Mouse (Mus musculus) gastrocnemius, adult 2 months (tissue): ENCODE results near the gene 2010300C02Rik. TPM values are rescaled to one million over a fixed set of nuclear protein-coding genes. Genes with fewer than 3 reads are reported as not detected.
"Not testable (repeated sequence)": the region's sequence is repeated elsewhere in the genome, so short reads cannot be mapped to it uniquely, and the experiment has no call there.

Experiments
- DNase-seq: peaks from one replicate; pipeline ENCODE4 v3.0.0; 2022
- H3K27ac ChIP-seq: fragments of 200-600 bp; 2 replicates; pipeline ENCODE4 v1.8.1; 2022; ENCODE audit warnings: mild to moderate bottlenecking
- H3K4me3 ChIP-seq: fragments of 200-600 bp; 2 replicates; pipeline ENCODE4 v1.8.1; 2022; ENCODE audit warnings: mild to moderate bottlenecking, moderate library complexity
- CTCF ChIP-seq: fragments of 200-600 bp; IDR thresholded peaks from 2 replicates; pipeline ENCODE4 v1.8.1; 2022; ENCODE audit warnings: antibody characterized with exemption, mild to moderate bottlenecking, moderate library complexity
- intact Hi-C: fragments of 180-260 bp; cut with DNase I; formaldehyde crosslinking; loops from one replicate; pipeline ENCODE4 v1.15.1; 2025
- total RNA-seq, 2 experiments: library from RNA; stranded (reverse); gene quantifications; 2 replicates each; pipeline ENCODE4 v1.2.3; 2021

2010300C02Rik gene
- total RNA-seq, 2 experiments from 2014 or later, result 0.22 to 0.31 TPM

DNA sequence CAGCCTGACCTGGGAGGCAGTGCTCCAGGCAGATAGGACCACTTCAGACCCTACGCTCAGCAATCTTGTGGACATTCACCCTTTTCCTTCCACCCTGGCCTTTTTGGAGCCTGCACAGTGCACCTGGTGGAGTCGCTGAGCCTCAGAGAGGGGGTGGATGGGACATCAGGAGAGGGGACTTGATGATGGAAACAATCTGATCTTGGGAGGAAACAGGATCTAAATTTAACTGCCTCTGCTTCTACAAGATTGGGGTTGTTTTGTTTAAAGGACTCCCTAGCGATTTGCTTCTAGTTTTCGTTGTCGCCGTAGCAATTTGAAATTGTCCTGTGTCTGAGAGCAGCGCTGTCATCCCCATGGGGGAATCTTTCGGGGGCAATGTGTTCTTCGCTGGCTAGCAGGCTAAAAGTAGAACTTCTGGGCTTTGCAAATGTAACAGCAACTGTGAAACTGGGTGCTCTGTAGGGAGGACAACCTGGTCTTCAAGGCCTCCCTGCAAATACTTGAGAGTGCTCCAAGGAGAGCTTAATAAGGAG lies 119.2 kb downstream of the 2010300C02Rik start:
- Histone ChIP-seq H3K27ac (peak overlapping the region; percentile 56), H3K4me3 (no peak overlapping the region)
- no peak for TF ChIP-seq CTCF
- DNase-seq, result no peak
- intact Hi-C loops, result no loop called here

DNA sequence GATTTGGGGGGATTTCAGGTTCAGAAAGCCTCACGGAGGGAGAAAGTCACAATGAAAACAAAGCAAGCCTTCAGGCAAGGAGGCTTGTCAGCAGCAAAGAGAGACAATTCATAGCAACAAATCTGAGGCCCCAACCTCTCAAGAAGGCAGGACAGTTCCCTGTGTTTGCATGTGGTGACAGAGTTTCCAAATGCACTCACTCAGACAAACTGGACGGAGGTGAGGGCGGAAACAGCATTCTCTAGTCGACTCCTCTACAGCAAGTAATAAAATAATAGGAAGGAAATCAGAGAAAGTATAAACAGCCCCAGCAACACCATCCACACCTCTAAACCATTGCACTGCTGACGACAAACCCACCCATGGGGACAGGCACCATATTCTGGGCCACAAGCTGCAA lies 120.9 kb downstream of the 2010300C02Rik start:
- DNase-seq, result no peak
- H3K4me3 ChIP-seq, result no peak overlapping the region
- intact Hi-C loops, result no loop called here
- no peak for TF ChIP-seq CTCF
- no peak overlapping the region for H3K27ac ChIP-seq

DNA sequence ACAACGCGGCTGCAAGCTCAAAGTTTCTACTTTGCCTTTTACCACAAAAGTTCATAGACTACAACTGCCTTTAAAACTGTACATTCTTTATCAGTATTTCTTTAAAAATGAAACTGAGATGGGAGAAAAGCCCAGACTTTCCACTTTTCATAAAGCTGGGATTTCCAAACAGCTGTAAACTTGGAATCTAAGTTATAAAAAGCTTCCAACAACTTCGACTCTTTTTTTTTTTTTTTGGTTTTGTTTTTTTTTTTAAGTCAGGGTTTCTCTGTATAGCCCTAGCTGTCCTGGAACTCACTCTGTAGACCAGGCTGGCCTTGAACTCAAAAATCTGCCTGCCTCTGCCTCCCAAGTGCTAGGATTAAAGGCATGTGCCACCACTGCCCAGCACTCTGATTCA lies 125.1 kb downstream of the 2010300C02Rik start:
- H3K4me3 ChIP-seq, intact Hi-C loops, H3K27ac ChIP-seq, DNase-seq: not testable (repeated sequence)

DNA sequence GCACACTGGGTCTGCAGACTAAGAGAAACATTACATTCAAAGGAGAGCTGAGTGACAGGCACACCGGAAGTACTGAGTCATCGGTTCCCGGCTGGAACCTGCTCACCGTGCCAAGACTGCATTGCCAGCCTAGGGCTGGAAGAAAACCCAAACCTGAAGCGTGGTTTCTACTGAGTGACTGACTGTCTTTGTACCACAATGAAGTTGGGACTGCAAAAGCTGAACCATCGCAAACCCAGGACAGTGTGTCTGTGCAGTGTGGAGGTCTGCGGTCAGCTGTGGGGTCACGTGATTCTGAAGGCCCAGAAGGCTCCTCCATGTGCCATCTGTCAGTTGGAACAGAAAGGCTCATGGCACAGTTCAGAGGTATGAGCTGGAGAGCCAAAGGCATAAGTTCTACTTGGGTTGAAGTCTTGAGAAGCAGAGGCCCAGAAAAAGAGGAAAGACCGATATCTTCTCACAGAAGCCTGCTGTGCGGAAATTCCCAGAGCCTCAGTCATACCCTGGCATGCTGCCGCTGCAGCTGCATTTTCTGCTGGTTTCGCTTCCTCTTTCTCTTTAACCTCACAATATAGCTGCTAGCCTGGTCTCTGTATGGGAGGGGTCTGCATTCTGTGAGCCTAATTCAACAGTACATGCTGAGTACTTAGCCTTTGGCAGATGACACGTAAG lies 133.9 kb downstream of the 2010300C02Rik start:
- Histone ChIP-seq H3K27ac (peak overlapping the region; percentile 74), H3K4me3 (peak overlapping the region; percentile 36)
- DNase-seq, result peak; percentile 72
- intact Hi-C loops, result no loop called here
- TF ChIP-seq CTCF, result no peak

DNA sequence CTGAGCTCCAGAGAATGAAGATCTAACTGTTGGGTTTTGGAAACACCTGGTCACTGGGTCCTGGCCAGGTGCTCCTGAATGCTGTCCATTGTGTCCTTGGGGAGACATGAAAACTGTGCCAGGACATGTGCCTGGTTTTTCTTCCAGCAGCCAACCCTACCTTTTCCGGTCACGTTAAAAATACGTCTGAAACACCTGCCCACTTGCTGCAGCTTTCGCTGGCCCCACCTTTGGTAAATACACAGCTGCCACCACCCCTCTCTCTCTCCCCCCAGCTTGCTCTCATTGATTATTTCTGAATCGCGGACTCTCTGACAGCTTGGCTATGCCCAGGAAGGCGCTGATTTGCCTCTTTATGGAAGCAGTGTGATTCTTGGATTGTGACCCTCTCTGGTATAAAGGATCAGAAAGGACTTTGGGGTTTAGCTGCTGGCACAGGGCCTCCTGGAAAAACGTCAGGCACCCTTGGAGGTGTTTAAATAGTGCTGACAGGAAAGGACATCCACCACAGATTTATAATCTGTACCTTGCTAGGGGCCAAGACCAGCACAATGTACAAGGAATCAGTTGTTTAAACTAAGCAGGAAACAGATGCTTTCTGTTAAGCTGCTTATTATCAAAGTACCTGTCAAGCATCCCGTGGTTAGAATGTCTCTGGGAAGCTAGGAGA lies 136.0 kb downstream of the 2010300C02Rik start:
- Histone ChIP-seq H3K4me3 (no peak overlapping the region), H3K27ac (no peak overlapping the region)
- no peak for TF ChIP-seq CTCF
- no peak for DNase-seq
- intact Hi-C loops, result no loop called here

DNA sequence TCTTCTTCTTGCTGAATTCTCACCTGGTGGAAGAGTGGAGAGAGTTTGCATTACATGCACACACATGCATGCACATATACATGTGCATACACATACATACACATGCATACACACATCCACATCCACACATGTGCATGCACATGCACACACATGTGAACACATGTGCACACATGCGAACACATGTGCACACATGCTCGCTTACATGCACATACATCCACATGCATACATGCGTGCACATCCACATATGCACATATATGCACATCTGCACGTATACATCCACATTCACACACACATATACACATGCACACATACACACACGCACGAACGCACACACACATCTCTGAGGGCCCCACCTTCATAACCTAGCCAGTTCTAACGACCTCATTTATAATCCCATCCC lies 136.7 kb downstream of the 2010300C02Rik start:
- DNase-seq, result no peak
- intact Hi-C loops, result no loop called here
- no peak for TF ChIP-seq CTCF
- Histone ChIP-seq H3K4me3 (no peak overlapping the region), H3K27ac (no peak overlapping the region)

DNA sequence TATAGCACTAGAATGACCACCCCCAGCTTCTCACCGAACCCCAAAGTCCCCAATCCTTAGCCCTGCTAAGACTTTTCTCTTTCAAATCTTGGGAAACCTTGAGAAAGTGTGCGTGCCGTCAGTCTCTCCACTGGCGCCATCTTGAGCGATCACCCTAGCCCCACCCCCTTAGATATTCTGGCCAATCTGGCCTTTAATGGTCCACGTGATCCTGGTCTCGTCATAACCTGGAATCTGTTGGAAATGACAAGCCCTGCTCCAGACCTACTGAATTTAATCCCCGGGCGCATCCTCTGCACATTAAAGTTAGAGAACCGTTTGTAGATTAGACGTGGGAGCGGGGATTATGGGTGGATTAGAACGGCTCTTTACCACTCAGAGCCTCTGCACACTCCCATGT lies 140.2 kb downstream of the 2010300C02Rik start:
- intact Hi-C loops, result no loop called here
- no peak for DNase-seq
- Histone ChIP-seq H3K27ac (no peak overlapping the region), H3K4me3 (no peak overlapping the region)
- no peak for TF ChIP-seq CTCF

DNA sequence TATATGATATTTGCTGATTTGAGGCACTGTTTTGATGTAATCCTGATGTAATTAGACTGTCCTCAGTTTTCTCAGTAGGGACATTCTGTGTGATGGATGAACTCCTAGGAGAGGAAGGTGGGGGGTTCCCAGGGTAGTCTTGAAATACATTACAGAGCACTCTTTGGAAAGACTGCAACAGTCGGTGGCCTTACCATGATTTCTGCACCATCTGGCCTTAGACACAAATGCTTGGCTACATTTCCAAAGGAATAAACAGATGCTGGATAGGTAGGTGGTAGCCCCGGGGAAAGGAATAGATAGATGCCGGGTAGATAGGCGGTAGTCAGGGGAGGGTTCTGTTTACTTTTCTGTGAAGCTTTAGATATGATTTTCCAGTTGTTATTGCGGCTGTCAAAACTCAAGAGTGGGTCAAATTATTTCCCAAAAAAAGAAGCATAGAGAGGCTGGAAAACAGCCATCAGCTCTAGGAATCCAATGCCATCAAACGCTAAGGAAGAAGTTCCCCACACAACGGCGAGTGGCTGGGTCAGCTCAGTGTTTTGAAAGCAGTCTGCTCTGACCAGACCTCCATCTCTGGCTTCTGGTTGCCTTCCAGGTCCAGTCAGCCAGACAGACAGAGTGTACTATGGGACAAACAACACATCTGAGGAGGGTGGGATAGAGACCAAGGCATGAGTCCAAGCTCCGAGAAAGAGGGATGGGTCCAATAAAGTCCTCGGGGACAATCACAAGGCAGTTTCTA lies 147.2 kb downstream of the 2010300C02Rik start:
- TF ChIP-seq CTCF, result no peak
- Histone ChIP-seq H3K27ac (no peak overlapping the region), H3K4me3 (no peak overlapping the region)
- DNase-seq, result no peak
- intact Hi-C loops, result no loop called here

DNA sequence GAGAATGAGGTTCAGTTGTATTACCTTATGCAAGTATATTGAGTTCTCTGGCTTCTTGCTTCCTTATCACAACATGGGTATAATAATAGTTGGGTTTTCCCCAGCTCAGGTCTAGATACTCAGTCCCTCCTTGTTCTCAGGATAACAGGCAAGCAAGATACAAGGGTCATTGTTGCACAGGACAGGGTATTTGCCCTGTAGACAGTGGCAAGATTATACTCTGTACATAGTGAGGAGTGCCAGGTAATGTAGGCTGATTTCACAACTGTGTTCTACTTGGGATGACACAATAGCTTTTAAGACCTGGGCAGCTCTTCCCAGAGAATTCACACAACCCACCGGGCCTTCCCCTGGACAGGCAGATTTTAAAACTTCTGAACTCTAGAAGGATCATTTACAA lies 151.5 kb downstream of the 2010300C02Rik start:
- Histone ChIP-seq H3K27ac (no peak overlapping the region), H3K4me3 (no peak overlapping the region)
- no peak for TF ChIP-seq CTCF
- intact Hi-C loops, result no loop called here
- no peak for DNase-seq

DNA sequence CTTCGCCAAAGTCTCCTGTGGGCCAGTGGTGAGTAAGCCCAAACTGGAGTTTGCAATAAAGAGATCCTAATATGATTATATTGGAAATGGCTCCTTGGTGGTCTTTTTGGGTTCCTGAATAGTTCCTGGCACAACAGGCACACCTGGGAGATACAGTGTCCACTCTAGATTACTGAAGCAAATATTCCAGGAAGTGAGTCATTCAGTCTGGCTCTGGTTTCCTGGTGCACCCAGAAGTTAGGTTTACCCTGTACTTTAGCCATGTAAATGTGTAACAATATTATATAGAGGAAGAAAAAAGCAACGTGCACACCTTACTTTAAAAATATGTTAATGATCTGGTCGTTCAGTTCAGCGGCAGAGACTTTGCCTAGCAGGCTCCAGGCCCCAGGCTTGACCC lies 153.1 kb downstream of the 2010300C02Rik start:
- Histone ChIP-seq H3K27ac (no peak overlapping the region), H3K4me3 (no peak overlapping the region)
- intact Hi-C loops, result no loop called here
- no peak for DNase-seq
- TF ChIP-seq CTCF, result no peak

DNA sequence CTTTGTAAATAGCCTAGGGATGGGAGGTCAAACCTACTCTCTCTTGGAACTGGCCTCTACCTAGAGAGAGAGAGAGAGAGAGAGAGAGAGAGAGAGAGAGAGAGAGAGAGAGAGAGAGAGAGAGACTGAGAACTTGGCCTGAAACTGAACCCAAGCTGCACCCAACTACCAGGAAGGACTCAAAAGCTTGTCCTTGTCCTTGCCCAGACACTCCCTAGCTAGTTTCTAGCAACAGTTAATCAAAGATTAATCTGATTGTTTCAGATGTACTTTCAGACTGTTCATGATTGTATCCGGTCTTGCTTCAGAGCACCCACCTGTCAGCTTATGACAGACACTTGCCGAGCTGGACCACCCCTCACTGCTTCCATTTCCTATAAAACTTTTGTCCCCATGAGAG lies 153.5 kb downstream of the 2010300C02Rik start:
- Histone ChIP-seq H3K4me3 (no peak overlapping the region), H3K27ac (no peak overlapping the region)
- no peak for DNase-seq
- no peak for TF ChIP-seq CTCF
- intact Hi-C loops, result no loop called here

DNA sequence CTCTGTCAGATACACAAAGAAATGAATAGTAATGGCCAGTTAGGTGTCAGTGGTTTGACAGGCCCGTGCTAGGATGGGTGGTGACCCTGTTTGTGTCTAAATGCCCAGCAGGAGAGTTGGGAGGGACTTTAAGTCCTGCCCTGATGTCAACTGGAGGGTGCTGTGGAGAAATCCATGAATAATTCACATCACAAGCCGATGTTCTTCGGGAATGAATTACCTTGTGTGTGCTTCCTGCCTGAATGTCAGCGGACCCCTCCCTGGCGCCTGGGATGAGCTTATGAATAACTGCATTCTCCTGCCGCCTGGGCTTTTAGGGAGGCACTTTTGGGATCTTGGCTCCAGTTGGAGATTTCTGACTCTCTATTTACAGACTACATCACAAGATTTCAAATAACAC lies 154.5 kb downstream of the 2010300C02Rik start:
- no peak for TF ChIP-seq CTCF
- Histone ChIP-seq H3K4me3 (no peak overlapping the region), H3K27ac (no peak overlapping the region)
- intact Hi-C loops, result no loop called here
- DNase-seq, result no peak

DNA sequence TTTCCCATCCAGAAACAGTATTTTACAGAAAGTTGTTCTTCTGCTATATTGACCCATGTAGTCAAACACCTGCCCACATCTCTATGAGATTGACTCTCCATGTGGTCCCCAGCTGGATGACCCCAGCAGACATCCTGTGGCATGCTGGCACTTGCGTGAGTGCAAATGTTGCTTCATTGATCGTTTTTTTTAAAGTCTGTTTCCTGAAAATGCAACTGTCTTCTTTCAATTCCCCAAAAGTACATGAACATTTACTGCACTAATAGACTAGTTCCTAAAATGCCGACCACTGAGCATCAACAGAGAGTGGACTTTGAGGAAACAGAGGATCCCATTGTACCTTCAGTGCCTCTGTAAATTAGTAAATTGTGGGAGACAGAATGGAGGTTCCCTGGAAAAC lies 157.9 kb downstream of the 2010300C02Rik start:
- no peak for DNase-seq
- Histone ChIP-seq H3K4me3 (no peak overlapping the region), H3K27ac (no peak overlapping the region)
- intact Hi-C loops, result no loop called here
- TF ChIP-seq CTCF, result no peak

Other genes starting within 250 kb of the 2010300C02Rik start
- gene Mgat4a, start 179.1 kb downstream of the 2010300C02Rik start, total RNA-seq, result 1 to 10 TPM; 2.8 to 8.4 TPM
- 10 to 100 TPM in 1 of 2 experiments, 1 to 10 TPM in 1; 5.7 to 10.6 TPM for gene Tsga10, start 146.3 kb upstream of the 2010300C02Rik start, total RNA-seq
- 10 to 100 TPM in 1 of 2 experiments, 1 to 10 TPM in 1; 7.7 to 10.3 TPM for gene Lipt1, start 151.7 kb upstream of the 2010300C02Rik start, total RNA-seq
- gene Mitd1, start 170.3 kb upstream of the 2010300C02Rik start, total RNA-seq, result 1 to 10 TPM; 1.7 to 2.4 TPM
- gene Mrpl30, start 170.4 kb upstream of the 2010300C02Rik start, total RNA-seq, result 100 to 1,000 TPM; 265 to 300 TPM
- not detected for gene Lyg2, start 196.4 kb upstream of the 2010300C02Rik start, total RNA-seq
- gene Lyg1, start 237.7 kb upstream of the 2010300C02Rik start, total RNA-seq, result not detected